10 mouse cellular contexts compared by ENCODE assay signal in genomic region chr4:106988886-106989225, GRCm38 (mm10).
DNase-seq lines count a peak whose midpoint lies in the region; ATAC-seq and TF ChIP-seq lines count a peak whose summit lies in the region.
"Had no signal": no experiment of that assay in that cellular context is flagged by ENCODE, and none has a peak within 500 bp of the region (broad histone marks: within the 10 kb centered on the region; RNA-seq: fewer than 3 reads in every experiment).

No protein-coding gene starts in this region.

- ATAC-seq in liver, postnatal 0 days = no peak
- ATAC-seq in forebrain, embryonic 15.5 days (replicated peaks) = no peak; the same call in 1 of the 2 replicates
- no peak for ATAC-seq in limb, embryonic 13.5 days (ENCODE audit: low FRiP score, low read depth)
- 0 out of 2 replicates have a peak, but pooled peaks have one; percentile 3 for ATAC-seq in neural tube, embryonic 15.5 days (ENCODE audit: low FRiP score)
- ATAC-seq in cerebellum, adult (ENCODE audit: insufficient number of reproducible peaks, low FRiP score, low TSS enrichment) = no peak
- ATAC-seq in megakaryocyte progenitor cell, adult 5-6 weeks (replicated peaks; ENCODE audit: poor library complexity) = no peak

- peak overlapping the region; percentile 71 for H3K27ac ChIP-seq in liver, adult 2 months (replicated peaks; ENCODE audit: insufficient read depth, low read depth, low read length)
- no peak overlapping the region for H3K27ac ChIP-seq in liver, postnatal 0 days (ENCODE audit: low read depth)
- peak overlapping the region; percentile 78 for H3K27ac ChIP-seq in forebrain, embryonic 15.5 days (replicated peaks)
- H3K27ac ChIP-seq in limb, embryonic 13.5 days = peak overlapping the region; percentile 11; the same call in 1 of the 2 replicates
- peak overlapping the region; percentile 54 for H3K27ac ChIP-seq in neural tube, embryonic 15.5 days (replicated peaks)
- H3K27ac ChIP-seq: left cerebral cortex, adult 2 months; macrophage had no signal

- DNase-seq in liver, adult 2 months (ENCODE audit: extremely low read depth, low read depth, low spot score) = peak; percentile 85
- no peak for DNase-seq in liver, postnatal 0 days
- DNase-seq in spleen, postnatal 36 days (ENCODE audit: low spot score in 2 of 2) = no peak

- H3K27me3 ChIP-seq in liver, adult 2 months (ENCODE audit: control insufficient read depth, insufficient read depth, low read length) = no peaks in the 10 kb centered on the region
- H3K27me3 ChIP-seq in liver, postnatal 0 days (ENCODE audit: insufficient read depth, low read length) = no peaks in the 10 kb centered on the region
- H3K27me3 ChIP-seq in forebrain, embryonic 15.5 days = no peaks in the 10 kb centered on the region
- no peaks in the 10 kb centered on the region for H3K27me3 ChIP-seq in limb, embryonic 13.5 days
- H3K27me3 ChIP-seq in neural tube, embryonic 15.5 days (replicated peaks) = no peaks in the 10 kb centered on the region

- H3K4me3 ChIP-seq in liver, adult 2 months (ENCODE audit: insufficient read depth, low read depth, low read length) = no peak overlapping the region
- no peak overlapping the region for H3K4me3 ChIP-seq in liver, postnatal 0 days (ENCODE audit: low read depth, low read length)
- no peak overlapping the region for H3K4me3 ChIP-seq in forebrain, embryonic 15.5 days
- H3K4me3 ChIP-seq in limb, embryonic 13.5 days = no peak overlapping the region
- no peak overlapping the region for H3K4me3 ChIP-seq in neural tube, embryonic 15.5 days (replicated peaks)
- H3K4me3 ChIP-seq: left cerebral cortex, adult 2 months had no signal

- no peaks in the 10 kb centered on the region for H3K9me3 ChIP-seq in liver, postnatal 0 days (ENCODE audit: low read length)
- no peaks in the 10 kb centered on the region for H3K9me3 ChIP-seq in forebrain, embryonic 15.5 days
- no peaks in the 10 kb centered on the region for H3K9me3 ChIP-seq in limb, embryonic 13.5 days
- no peaks in the 10 kb centered on the region for H3K9me3 ChIP-seq in neural tube, embryonic 15.5 days (replicated peaks)

- peak overlapping the region; percentile 29; the same call in 1 of the 2 replicates for H3K9ac ChIP-seq in liver, adult 2 months (ENCODE audit: low read depth, low read length)
- H3K9ac ChIP-seq in liver, postnatal 0 days (replicated peaks) = no peak overlapping the region
- H3K9ac ChIP-seq in forebrain, embryonic 15.5 days (replicated peaks) = 0 out of 2 replicates have a peak overlapping the region, but pooled peaks have one; percentile 16
- H3K9ac ChIP-seq in limb, embryonic 13.5 days = no peak overlapping the region
- H3K9ac ChIP-seq in neural tube, embryonic 15.5 days (replicated peaks) = no peak overlapping the region

- H3K4me2 ChIP-seq in liver, postnatal 0 days (ENCODE audit: low read depth, low read length) = no peak overlapping the region
- H3K4me2 ChIP-seq in forebrain, embryonic 15.5 days (replicated peaks) = no peak overlapping the region
- H3K4me2 ChIP-seq in limb, embryonic 13.5 days (replicated peaks) = no peak overlapping the region
- no peak overlapping the region for H3K4me2 ChIP-seq in neural tube, embryonic 15.5 days

- no peak for TF ChIP-seq POLR2A in liver, adult 2 months (IDR thresholded peaks at IDR 0.05; ENCODE audit: extremely low read depth, insufficient read depth, low read length)

- no peak for TF ChIP-seq CTCF in liver, adult 2 months (IDR thresholded peaks at IDR 0.05; ENCODE audit: low read depth, low read length)
- TF ChIP-seq CTCF in liver, postnatal 0 days (IDR thresholded peaks at IDR 0.05; ENCODE audit: low read depth) = no peak

- no peaks in the 10 kb centered on the region for H3K36me3 ChIP-seq in liver, adult 2 months (ENCODE audit: control insufficient read depth, insufficient read depth, low read length)
- 0 out of 2 replicates have a peak, but pooled peaks cover 3% of the 10 kb centered on the region for H3K36me3 ChIP-seq in liver, postnatal 0 days (replicated peaks; ENCODE audit: insufficient read depth, low read length)
- no peaks in the 10 kb centered on the region for H3K36me3 ChIP-seq in forebrain, embryonic 15.5 days
- H3K36me3 ChIP-seq in limb, embryonic 13.5 days = peaks cover 14% of the 10 kb centered on the region; the same call in 1 of the 2 replicates
- no peaks in the 10 kb centered on the region for H3K36me3 ChIP-seq in neural tube, embryonic 15.5 days

- 16% methylated on average over 6 of the region's 6 CpGs for WGBS in liver, adult 2 months
- WGBS in liver, postnatal 0 days (ENCODE audit: insufficient replicate concordance) = 88% methylated on average over 6 of the region's 6 CpGs
- WGBS in forebrain, embryonic 15.5 days = 22% methylated on average over 6 of the region's 6 CpGs
- WGBS in limb, embryonic 13.5 days = 57% methylated on average over 6 of the region's 6 CpGs
- WGBS in neural tube, embryonic 15.5 days = 21% methylated on average over 6 of the region's 6 CpGs

- H3K4me1 ChIP-seq in liver, adult 2 months (ENCODE audit: control insufficient read depth, insufficient read depth, low read length) = peaks cover 55% of the 10 kb centered on the region
- peaks cover 31% of the 10 kb centered on the region for H3K4me1 ChIP-seq in liver, postnatal 0 days (ENCODE audit: insufficient read depth)
- H3K4me1 ChIP-seq in forebrain, embryonic 15.5 days = peaks cover 85% of the 10 kb centered on the region
- H3K4me1 ChIP-seq in limb, embryonic 13.5 days = peaks cover 68% of the 10 kb centered on the region
- peaks cover 86% of the 10 kb centered on the region for H3K4me1 ChIP-seq in neural tube, embryonic 15.5 days

- peaks cover 31% of the 10 kb centered on the region for H3K79me2 ChIP-seq in liver, adult 2 months (ENCODE audit: control insufficient read depth, insufficient read depth, low read length)

- no peak for TF ChIP-seq EP300 in liver, postnatal 0 days (IDR thresholded peaks at IDR 0.05; ENCODE audit: low read depth)

Comparison
In these comparisons a context has a peak if more than half of its experiments do, and no peak if none do; other contexts are left out.
1. H3K9ac ChIP-seq: peak in liver, adult 2 months (single experiment) and forebrain, embryonic 15.5 days (single experiment); none in liver, postnatal 0 days (single experiment), limb, embryonic 13.5 days (single experiment) and neural tube, embryonic 15.5 days (single experiment).